Mouse (Mus musculus) heart, adult 2 months (tissue): ENCODE results near the gene Olfr1361. TPM values are rescaled to one million over a fixed set of nuclear protein-coding genes. Genes with fewer than 3 reads are reported as not detected.

ENCODE experiments used
- DNase-seq, 2 experiments: peaks; one replicate each; pipeline ENCODE4 v3.0.0; 2021
- H3K27ac ChIP-seq: fragments of 200-600 bp; 2 replicates; pipeline ENCODE4 v1.8.1; 2022
- H3K27me3 ChIP-seq: fragments of 200-500 bp; 2 replicates; pipeline ENCODE4 v1.6.1; 2012; ENCODE audit warnings: mild to moderate bottlenecking, low read length, inconsistent platforms, mixed read lengths; ENCODE audit not compliant: control insufficient read depth, insufficient read depth
- H3K36me3 ChIP-seq: fragments of 200-500 bp; 2 replicates; pipeline ENCODE4 v1.6.1; 2012; ENCODE audit warnings: low read length, inconsistent platforms; ENCODE audit not compliant: control insufficient read depth, insufficient read depth
- H3K4me1 ChIP-seq: fragments of 200-500 bp; 2 replicates; pipeline ENCODE4 v1.6.1; 2011; ENCODE audit warnings: low read length; ENCODE audit not compliant: control insufficient read depth, insufficient read depth
- H3K4me3 ChIP-seq: fragments of 200-600 bp; 2 replicates; pipeline ENCODE4 v1.8.1; 2022
- H3K79me2 ChIP-seq: fragments of 200-500 bp; replicated peaks from 2 replicates; pipeline ENCODE4 v1.6.1; 2012; ENCODE audit warnings: mild to moderate bottlenecking, inconsistent platforms, low read length, moderate library complexity, mixed read lengths; ENCODE audit not compliant: control insufficient read depth, insufficient read depth
- H3K9ac ChIP-seq: fragments of 200-500 bp; 2 replicates; pipeline ENCODE4 v1.6.1; 2012; ENCODE audit warnings: low read depth, mild to moderate bottlenecking, control low read depth, inconsistent platforms, low read length, mixed read lengths
- CTCF ChIP-seq: fragments of 200-600 bp; IDR thresholded peaks from 2 replicates; pipeline ENCODE4 v1.8.1; 2022; ENCODE audit warnings: antibody characterized with exemption, mild to moderate bottlenecking, moderate library complexity
- EP300 ChIP-seq: fragments of 200-500 bp; IDR thresholded peaks from 2 replicates; pipeline ENCODE4 v1.6.1; 2011; ENCODE audit warnings: low read depth, low read length, control low read depth; ENCODE audit not compliant: insufficient read depth
- POLR2A ChIP-seq: fragments of 200-500 bp; IDR thresholded peaks from 2 replicates; pipeline ENCODE4 v1.6.1; 2011; ENCODE audit warnings: mild to moderate bottlenecking, low read depth, low read length, control low read depth; ENCODE audit not compliant: insufficient read depth
- WGBS: fragments of 180-500 bp; shearing (Covaris S2); methylation state at CpG from one replicate; pipeline ENCODE4 v1.1.7; 2018; 5-methylcytosine and 5-hydroxymethylcytosine counted together
- intact Hi-C: fragments of 180-260 bp; cut with DNase I; formaldehyde crosslinking; loops from one replicate; pipeline ENCODE4 v1.15.1; 2025
- polyA plus RNA-seq: library from polyadenylated mRNA; depleted of rRNA; stranded (reverse); fragments of >200 nt; gene quantifications from 2 replicates; pipeline ENCODE4 v1.2.3, GENCODE M21; 2012; rRNA removed
- total RNA-seq, 2 experiments: library from RNA; stranded (reverse); gene quantifications; 2 replicates each; pipeline ENCODE4 v1.2.3; 2021

The Olfr1361 gene
- total and polyA plus RNA-seq, 3 experiments, result not detected

GRCm38 (mm10) chr13:21697811-21698210, 34.6 kb upstream of the Olfr1361 start, which contains the start of gene Olfr1359:
Gene Olfr1359 (plus strand): TSS chr13:21698111.
- no peaks in the 10 kb centered on the region for H3K4me1 ChIP-seq
- TF ChIP-seq EP300 (no peak), POLR2A (no peak), CTCF (no peak)
- H3K79me2 ChIP-seq, result no peaks in the 10 kb centered on the region
- H3K27me3 ChIP-seq, result no peaks in the 10 kb centered on the region
- no peak within 1 kb of the TSS for H3K9ac ChIP-seq
- DNase-seq, result no peak
- no peak within 1 kb of the TSS for H3K4me3 ChIP-seq
- intact Hi-C loops, result no loop called here
- no peaks in the 10 kb centered on the region for H3K36me3 ChIP-seq
- no peak within 1 kb of the TSS for H3K27ac ChIP-seq

GRCm38 (mm10) chr13:21677305-21677704, 14.1 kb upstream of the Olfr1361 start, which contains the start of gene Olfr1360:
Gene Olfr1360 (minus strand): TSS chr13:21677405.
- no peak for DNase-seq
- H3K9ac ChIP-seq, result no peak within 1 kb of the TSS
- H3K27me3 ChIP-seq, result no peaks in the 10 kb centered on the region
- H3K27ac ChIP-seq, result no peak within 1 kb of the TSS
- intact Hi-C loops, result no loop called here
- TF ChIP-seq EP300 (no peak), CTCF (no peak), POLR2A (no peak)
- H3K36me3 ChIP-seq, result no peaks in the 10 kb centered on the region
- H3K4me1 ChIP-seq, result no peaks in the 10 kb centered on the region
- 81% methylated on average over 2 of the region's 2 CpGs for WGBS
- H3K79me2 ChIP-seq, result no peaks in the 10 kb centered on the region
- no peak within 1 kb of the TSS for H3K4me3 ChIP-seq

- WGBS, result 72% methylated on average over 2 of the region's 2 CpGs
- intact Hi-C loops, result no loop called here
- no peak for TF ChIP-seq POLR2A
- TF ChIP-seq CTCF, result no peak
Measured at GRCm38 (mm10) chr13:21642418-21642817, 20.8 kb downstream of the Olfr1361 start, which contains the start of gene Olfr11. Gene Olfr11 (minus strand): TSS chr13:21642518.

GRCm38 (mm10) chr13:21613922-21614321, 49.3 kb downstream of the Olfr1361 start, which contains the start of gene Olfr1362:
Gene Olfr1362 (minus strand): TSS chr13:21614022.
- H3K4me3 ChIP-seq, result no peak within 1 kb of the TSS
- H3K9ac ChIP-seq, result no peak within 1 kb of the TSS
- no peak within 1 kb of the TSS for H3K27ac ChIP-seq
- no peaks in the 10 kb centered on the region for H3K27me3 ChIP-seq
- H3K79me2 ChIP-seq, result no peaks in the 10 kb centered on the region
- H3K36me3 ChIP-seq, result no peaks in the 10 kb centered on the region
- no peak for DNase-seq
- intact Hi-C loops, result no loop called here
- no peaks in the 10 kb centered on the region for H3K4me1 ChIP-seq
- no peak for TF ChIP-seq CTCF
- no peak for TF ChIP-seq EP300
- no peak for TF ChIP-seq POLR2A

More at GRCm38 (mm10) chr13:21642418-21642817, 20.8 kb downstream of the Olfr1361 start, which contains the start of gene Olfr11:
- Histone ChIP-seq H3K27ac (no peak within 1 kb of the TSS), H3K4me3 (no peak within 1 kb of the TSS), H3K27me3 (no peaks in the 10 kb centered on the region), H3K79me2 (no peaks in the 10 kb centered on the region), H3K9ac (no peak within 1 kb of the TSS), H3K36me3 (no peaks in the 10 kb centered on the region), H3K4me1 (no peaks in the 10 kb centered on the region)
- no peak for DNase-seq

Other genes with a start within 250 kb of the Olfr1361 start
Only the 30 nearest of the 33 such genes appear.
- 1 to 10 TPM in 1 of 2 experiments, under 1 TPM in 1; 0.77 to 1.1 TPM for gene Zkscan4, start 184.5 kb downstream of the Olfr1361 start, total RNA-seq
- gene Zkscan4, start 184.5 kb downstream of the Olfr1361 start, polyA plus RNA-seq, result 0.47 and 0.94 TPM in 2 replicates
- not detected for gene Gm10065, start 183.9 kb downstream of the Olfr1361 start, total RNA-seq
- gene Gm10065, start 183.9 kb downstream of the Olfr1361 start, polyA plus RNA-seq, result not detected in 2 replicates
- gene AK157302, start 168.2 kb downstream of the Olfr1361 start, total RNA-seq, result 10 to 100 TPM; 25.4 to 27.3 TPM
- 0.82 and 2.0 TPM in 2 replicates for gene AK157302, start 168.2 kb downstream of the Olfr1361 start, polyA plus RNA-seq
- 100 to 1,000 TPM; 241 to 252 TPM for gene Gm11273, start 162.0 kb downstream of the Olfr1361 start, total RNA-seq
- gene Gm11273, start 162.0 kb downstream of the Olfr1361 start, polyA plus RNA-seq, result 65.2 and 74.9 TPM in 2 replicates
- gene Zkscan8, start 132.3 kb downstream of the Olfr1361 start, total RNA-seq, result 10 to 100 TPM in 1 of 2 experiments, 1 to 10 TPM in 1; 9.1 to 12.3 TPM
- gene Zkscan8, start 132.3 kb downstream of the Olfr1361 start, polyA plus RNA-seq, result 2.8 and 6.3 TPM in 2 replicates
- not detected for gene Olfr1366, start 120.6 kb downstream of the Olfr1361 start, total RNA-seq
- not detected in 2 replicates for gene Olfr1366, start 120.6 kb downstream of the Olfr1361 start, polyA plus RNA-seq
- gene Olfr1535, start 103.5 kb downstream of the Olfr1361 start, total RNA-seq, result not detected
- gene Olfr1535, start 103.5 kb downstream of the Olfr1361 start, polyA plus RNA-seq, result not detected in 2 replicates
- gene Olfr1364, start 81.6 kb downstream of the Olfr1361 start, total RNA-seq, result not detected
- not detected in 2 replicates for gene Olfr1364, start 81.6 kb downstream of the Olfr1361 start, polyA plus RNA-seq
- gene Olfr1362, start 49.4 kb downstream of the Olfr1361 start, total RNA-seq, result not detected
- not detected in 2 replicates for gene Olfr1362, start 49.4 kb downstream of the Olfr1361 start, polyA plus RNA-seq
- gene Olfr11, start 20.9 kb downstream of the Olfr1361 start, total RNA-seq, result not detected
- gene Olfr11, start 20.9 kb downstream of the Olfr1361 start, polyA plus RNA-seq, result not detected in 2 replicates
- gene Olfr1360, start 14.0 kb upstream of the Olfr1361 start, total RNA-seq, result not detected
- not detected in 2 replicates for gene Olfr1360, start 14.0 kb upstream of the Olfr1361 start, polyA plus RNA-seq
- gene Olfr1359, start 34.7 kb upstream of the Olfr1361 start, total RNA-seq, result not detected
- gene Olfr1359, start 34.7 kb upstream of the Olfr1361 start, polyA plus RNA-seq, result not detected in 2 replicates
- gene Hist1h2bl, start 52.8 kb upstream of the Olfr1361 start, total RNA-seq, result 10 to 100 TPM; 10.5 to 12.9 TPM
- not detected in 2 replicates for gene Hist1h2bl, start 52.8 kb upstream of the Olfr1361 start, polyA plus RNA-seq
- gene Hist1h2ai, start 53.0 kb upstream of the Olfr1361 start, total RNA-seq, result 1 to 10 TPM; 3.5 to 9.1 TPM
- gene Hist1h2ai, start 53.0 kb upstream of the Olfr1361 start, polyA plus RNA-seq, result 1.6 TPM in 1 of 2 replicates, not detected in the other
- gene Hist1h3h, start 54.3 kb upstream of the Olfr1361 start, total RNA-seq, result 1 to 10 TPM; 5.5 to 9.1 TPM
- gene Hist1h3h, start 54.3 kb upstream of the Olfr1361 start, polyA plus RNA-seq, result not detected in 2 replicates
- 1 to 10 TPM in 1 of 2 experiments, under 1 TPM in 1; 0.78 to 2.8 TPM for gene Hist1h2bm, start 58.7 kb upstream of the Olfr1361 start, total RNA-seq
- 0.27 TPM in 1 of 2 replicates, not detected in the other for gene Hist1h2bm, start 58.7 kb upstream of the Olfr1361 start, polyA plus RNA-seq
- gene Hist1h4j, start 71.7 kb upstream of the Olfr1361 start, total RNA-seq, result 1 to 10 TPM; 1.8 to 3.2 TPM
- gene Hist1h4j, start 71.7 kb upstream of the Olfr1361 start, polyA plus RNA-seq, result 0.73 TPM in 1 of 2 replicates, not detected in the other
- gene Hist1h4k, start 87.1 kb upstream of the Olfr1361 start, total RNA-seq, result 10 to 100 TPM; 24.6 to 31.5 TPM
- gene Hist1h4k, start 87.1 kb upstream of the Olfr1361 start, polyA plus RNA-seq, result 4.9 TPM in 1 of 2 replicates, not detected in the other
- 1 to 10 TPM; 1.3 to 4.2 TPM for gene Hist1h2ak, start 90.4 kb upstream of the Olfr1361 start, total RNA-seq
- 0.62 TPM in 1 of 2 replicates, not detected in the other for gene Hist1h2ak, start 90.4 kb upstream of the Olfr1361 start, polyA plus RNA-seq
- gene Hist1h2bn, start 90.7 kb upstream of the Olfr1361 start, total RNA-seq, result 1 to 10 TPM; 2.6 to 6.9 TPM
- 1.6 and 1.9 TPM in 2 replicates for gene Hist1h2bn, start 90.7 kb upstream of the Olfr1361 start, polyA plus RNA-seq
- gene Hist1h1b, start 117.2 kb upstream of the Olfr1361 start, total RNA-seq, result 1 to 10 TPM; 2.3 to 2.5 TPM
- not detected in 2 replicates for gene Hist1h1b, start 117.2 kb upstream of the Olfr1361 start, polyA plus RNA-seq
- 10 to 100 TPM in 1 of 2 experiments, 1 to 10 TPM in 1; 9.1 to 13.1 TPM for gene Hist1h3i, start 120.0 kb upstream of the Olfr1361 start, total RNA-seq
- gene Hist1h3i, start 120.0 kb upstream of the Olfr1361 start, polyA plus RNA-seq, result 1.1 and 1.7 TPM in 2 replicates
- gene Hist1h2an, start 123.8 kb upstream of the Olfr1361 start, total RNA-seq, result not detected
- not detected in 2 replicates for gene Hist1h2an, start 123.8 kb upstream of the Olfr1361 start, polyA plus RNA-seq
- gene Hist1h2bp, start 124.1 kb upstream of the Olfr1361 start, total RNA-seq, result 1 to 10 TPM; 1.9 to 2.3 TPM
- not detected in 2 replicates for gene Hist1h2bp, start 124.1 kb upstream of the Olfr1361 start, polyA plus RNA-seq
- 10 to 100 TPM; 24.4 to 26.4 TPM for gene Hist1h2bq, start 146.8 kb upstream of the Olfr1361 start, total RNA-seq
- gene Hist1h2bq, start 146.8 kb upstream of the Olfr1361 start, polyA plus RNA-seq, result 3.5 and 12.7 TPM in 2 replicates
- gene Hist1h2ao, start 147.1 kb upstream of the Olfr1361 start, total RNA-seq, result 1 to 10 TPM in 1 of 2 experiments, not detected in 1; 7.1 TPM
- not detected in 2 replicates for gene Hist1h2ao, start 147.1 kb upstream of the Olfr1361 start, polyA plus RNA-seq
- 10 to 100 TPM; 42.6 to 56.8 TPM for gene Hist1h4m, start 148.4 kb upstream of the Olfr1361 start, total RNA-seq
- gene Hist1h4m, start 148.4 kb upstream of the Olfr1361 start, polyA plus RNA-seq, result 1.6 TPM in 1 of 2 replicates, not detected in the other
- 1 to 10 TPM; 3.7 to 4.9 TPM for gene Hist1h4n, start 168.8 kb upstream of the Olfr1361 start, total RNA-seq
- gene Hist1h4n, start 168.8 kb upstream of the Olfr1361 start, polyA plus RNA-seq, result 1.7 and 4.4 TPM in 2 replicates
- 1 to 10 TPM; 2.8 to 9.6 TPM for gene Hist1h2ap, start 170.1 kb upstream of the Olfr1361 start, total RNA-seq
- 1.1 and 3.4 TPM in 2 replicates for gene Hist1h2ap, start 170.1 kb upstream of the Olfr1361 start, polyA plus RNA-seq
- 10 to 100 TPM; 24.3 to 26.7 TPM for gene Hist1h2br, start 170.4 kb upstream of the Olfr1361 start, total RNA-seq
- gene Hist1h2br, start 170.4 kb upstream of the Olfr1361 start, polyA plus RNA-seq, result 3.5 and 12.7 TPM in 2 replicates